Mouse (Mus musculus): ENCODE results near the gene Robo2.

Gene Robo2

GRCm38 (mm10) chr16:74169642-74170041 lies 242.0 kb downstream of the Robo2 start:
- Histone ChIP-seq H3K36me3 (ENCODE audit: insufficient read depth, low read length) (no peaks in the 10 kb centered on the region), H3K4me3 (replicated peaks; ENCODE audit: low read length) (no peak overlapping the region), H3K27me3 (ENCODE audit: insufficient read depth, low read length) (no peaks in the 10 kb centered on the region), H3K9me3 (ENCODE audit: low read length) (no peaks in the 10 kb centered on the region), H3K4me1 (replicated peaks; ENCODE audit: low read depth, low read length) (no peaks in the 10 kb centered on the region)
- TF ChIP-seq NANOG (IDR thresholded peaks at IDR 0.05; ENCODE audit: borderline replicate concordance, low read length) (no peak), CTCF (conservative IDR thresholded peaks at IDR 0.05; ENCODE audit: low read length) (no peak), POU5F1 (IDR thresholded peaks at IDR 0.05; ENCODE audit: borderline replicate concordance, low read length) (no peak)

GRCm38 (mm10) chr16:74169121-74169520 lies 242.5 kb downstream of the Robo2 start:
- H3K4me1 ChIP-seq (replicated peaks; ENCODE audit: low read depth, low read length), result no peaks in the 10 kb centered on the region
- H3K36me3 ChIP-seq (ENCODE audit: insufficient read depth, low read length), result no peaks in the 10 kb centered on the region
- no peak for TF ChIP-seq NANOG (IDR thresholded peaks at IDR 0.05; ENCODE audit: borderline replicate concordance, low read length)
- no peak for TF ChIP-seq POU5F1 (IDR thresholded peaks at IDR 0.05; ENCODE audit: borderline replicate concordance, low read length)
- TF ChIP-seq CTCF (conservative IDR thresholded peaks at IDR 0.05; ENCODE audit: low read length), result no peak
- no peaks in the 10 kb centered on the region for H3K9me3 ChIP-seq (ENCODE audit: low read length)
- H3K4me3 ChIP-seq (replicated peaks; ENCODE audit: low read length), result no peak overlapping the region
- H3K27me3 ChIP-seq (ENCODE audit: insufficient read depth, low read length), result no peaks in the 10 kb centered on the region

- TF ChIP-seq POU5F1 (IDR thresholded peaks at IDR 0.05; ENCODE audit: borderline replicate concordance, low read length), result no peak
- no peak for TF ChIP-seq CTCF (conservative IDR thresholded peaks at IDR 0.05; ENCODE audit: low read length)
- TF ChIP-seq NANOG (IDR thresholded peaks at IDR 0.05; ENCODE audit: borderline replicate concordance, low read length), result no peak
- no peaks in the 10 kb centered on the region for H3K9me3 ChIP-seq (ENCODE audit: low read length)
- no peaks in the 10 kb centered on the region for H3K36me3 ChIP-seq (ENCODE audit: insufficient read depth, low read length)
- no peaks in the 10 kb centered on the region for H3K4me1 ChIP-seq (replicated peaks; ENCODE audit: low read depth, low read length)
- no peak overlapping the region for H3K4me3 ChIP-seq (replicated peaks; ENCODE audit: low read length)
- H3K27me3 ChIP-seq (ENCODE audit: insufficient read depth, low read length), result no peaks in the 10 kb centered on the region
Measured at GRCm38 (mm10) chr16:74167832-74168231, 243.8 kb downstream of the Robo2 start.

GRCm38 (mm10) chr16:74162041-74162440 lies 249.6 kb downstream of the Robo2 start:
- no peaks in the 10 kb centered on the region for H3K36me3 ChIP-seq (ENCODE audit: insufficient read depth, low read length)
- H3K27me3 ChIP-seq (ENCODE audit: insufficient read depth, low read length), result no peaks in the 10 kb centered on the region
- TF ChIP-seq CTCF (conservative IDR thresholded peaks at IDR 0.05; ENCODE audit: low read length) (no peak), POU5F1 (IDR thresholded peaks at IDR 0.05; ENCODE audit: borderline replicate concordance, low read length) (no peak), NANOG (IDR thresholded peaks at IDR 0.05; ENCODE audit: borderline replicate concordance, low read length) (no peak)
- H3K4me3 ChIP-seq (replicated peaks; ENCODE audit: low read length), result no peak overlapping the region
- no peaks in the 10 kb centered on the region for H3K9me3 ChIP-seq (ENCODE audit: low read length)
- no peaks in the 10 kb centered on the region for H3K4me1 ChIP-seq (replicated peaks; ENCODE audit: low read depth, low read length)

GRCm38 (mm10) chr16:74159189-74159588 lies 252.4 kb downstream of the Robo2 start:
- no peaks in the 10 kb centered on the region for H3K4me1 ChIP-seq (replicated peaks; ENCODE audit: low read depth, low read length)
- H3K4me3 ChIP-seq (replicated peaks; ENCODE audit: low read length), result no peak overlapping the region
- no peaks in the 10 kb centered on the region for H3K27me3 ChIP-seq (ENCODE audit: insufficient read depth, low read length)
- H3K9me3 ChIP-seq (ENCODE audit: low read length), result no peaks in the 10 kb centered on the region
- TF ChIP-seq POU5F1 (IDR thresholded peaks at IDR 0.05; ENCODE audit: borderline replicate concordance, low read length) (no peak), CTCF (conservative IDR thresholded peaks at IDR 0.05; ENCODE audit: low read length) (no peak), NANOG (IDR thresholded peaks at IDR 0.05; ENCODE audit: borderline replicate concordance, low read length) (no peak)
- no peaks in the 10 kb centered on the region for H3K36me3 ChIP-seq (ENCODE audit: insufficient read depth, low read length)

GRCm38 (mm10) chr16:74136181-74136580 lies 275.4 kb downstream of the Robo2 start:
- TF ChIP-seq POU5F1 (IDR thresholded peaks at IDR 0.05; ENCODE audit: borderline replicate concordance, low read length) (no peak), CTCF (conservative IDR thresholded peaks at IDR 0.05; ENCODE audit: low read length) (no peak)

GRCm38 (mm10) chr16:74132833-74133232 lies 278.8 kb downstream of the Robo2 start:
- Histone ChIP-seq H3K4me1 (replicated peaks; ENCODE audit: low read depth, low read length) (peaks cover 24% of the 10 kb centered on the region), H3K9me3 (ENCODE audit: low read length) (no peaks in the 10 kb centered on the region), H3K4me3 (replicated peaks; ENCODE audit: low read length) (no peak overlapping the region), H3K27me3 (ENCODE audit: insufficient read depth, low read length) (no peaks in the 10 kb centered on the region), H3K36me3 (ENCODE audit: insufficient read depth, low read length) (no peaks in the 10 kb centered on the region)
- no peak for TF ChIP-seq CTCF (conservative IDR thresholded peaks at IDR 0.05; ENCODE audit: low read length)
- no peak for TF ChIP-seq POU5F1 (IDR thresholded peaks at IDR 0.05; ENCODE audit: borderline replicate concordance, low read length)
- no peak for TF ChIP-seq NANOG (IDR thresholded peaks at IDR 0.05; ENCODE audit: borderline replicate concordance, low read length)

More at GRCm38 (mm10) chr16:74136181-74136580, 275.4 kb downstream of the Robo2 start:
- Histone ChIP-seq H3K4me1 (replicated peaks; ENCODE audit: low read depth, low read length) (peaks cover 22% of the 10 kb centered on the region), H3K36me3 (ENCODE audit: insufficient read depth, low read length) (no peaks in the 10 kb centered on the region), H3K4me3 (replicated peaks; ENCODE audit: low read length) (no peak overlapping the region), H3K9me3 (ENCODE audit: low read length) (no peaks in the 10 kb centered on the region), H3K27me3 (ENCODE audit: insufficient read depth, low read length) (no peaks in the 10 kb centered on the region)

- Histone ChIP-seq H3K9me3 (ENCODE audit: low read length) (no peaks in the 10 kb centered on the region), H3K27me3 (ENCODE audit: insufficient read depth, low read length) (no peaks in the 10 kb centered on the region), H3K4me3 (replicated peaks; ENCODE audit: low read length) (no peak overlapping the region), H3K36me3 (ENCODE audit: insufficient read depth, low read length) (no peaks in the 10 kb centered on the region), H3K4me1 (replicated peaks; ENCODE audit: low read depth, low read length) (peaks cover 21% of the 10 kb centered on the region)
- TF ChIP-seq POU5F1 (IDR thresholded peaks at IDR 0.05; ENCODE audit: borderline replicate concordance, low read length) (no peak), CTCF (conservative IDR thresholded peaks at IDR 0.05; ENCODE audit: low read length) (no peak), NANOG (IDR thresholded peaks at IDR 0.05; ENCODE audit: borderline replicate concordance, low read length) (no peak)
Measured at GRCm38 (mm10) chr16:74131370-74131769, 280.3 kb downstream of the Robo2 start.

GRCm38 (mm10) chr16:74128443-74128983 lies 283.1 kb downstream of the Robo2 start:
- no peaks in the 10 kb centered on the region for H3K36me3 ChIP-seq (ENCODE audit: insufficient read depth, low read length)
- H3K4me1 ChIP-seq (replicated peaks; ENCODE audit: low read depth, low read length), result 0 out of 2 replicates have a peak, but pooled peaks cover 3% of the 10 kb centered on the region
- no peak for TF ChIP-seq POU5F1 (IDR thresholded peaks at IDR 0.05; ENCODE audit: borderline replicate concordance, low read length)
- H3K9me3 ChIP-seq (ENCODE audit: low read length), result no peaks in the 10 kb centered on the region
- no peaks in the 10 kb centered on the region for H3K27me3 ChIP-seq (ENCODE audit: insufficient read depth, low read length)
- no peak overlapping the region for H3K4me3 ChIP-seq (replicated peaks; ENCODE audit: low read length)

All from E14TG2a.4 (cell line).